8 mouse cellular contexts compared by ENCODE assay signal in the genomic region with DNA sequence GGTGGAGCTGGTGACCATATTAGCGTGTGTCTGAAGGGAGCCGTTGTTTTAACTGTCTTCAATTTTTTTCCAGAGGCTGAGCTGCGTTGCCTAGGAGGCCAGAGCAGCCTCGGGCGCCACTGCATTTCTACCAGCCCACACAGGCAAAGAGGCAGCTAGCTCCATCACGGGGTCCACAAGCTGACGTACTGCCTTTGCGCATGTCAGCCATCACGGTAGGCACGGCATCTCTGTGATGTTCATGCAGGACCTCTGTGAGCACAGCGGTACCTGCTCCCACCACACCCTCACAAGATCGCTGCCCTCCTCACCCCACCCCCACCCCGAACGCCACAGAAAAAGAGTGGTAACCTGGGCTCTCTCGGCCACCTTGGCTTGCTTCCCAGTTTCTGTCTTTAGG.
A peak's percentile ranks its signal among the peaks of the same experiment; 100 is the strongest.
DNase-seq lines count a peak whose midpoint lies in the region; ATAC-seq and TF ChIP-seq lines count a peak whose summit lies in the region.

No protein-coding gene starts in this region.

- 36% methylated on average over 15 of the region's 15 CpGs for WGBS in lung, embryonic 16.5 days

- no peak for TF ChIP-seq CTCF in left cerebral cortex, adult 2 months (IDR thresholded peaks at IDR 0.05)

- no peaks in the 10 kb centered on the region for H3K9me3 ChIP-seq in lung, embryonic 16.5 days (ENCODE audit: control insufficient read depth, low read length)

- H3K27me3 ChIP-seq in lung, embryonic 16.5 days (ENCODE audit: control insufficient read depth, insufficient read depth, low read depth, low read length) = no peaks in the 10 kb centered on the region

- peaks cover 18% of the 10 kb centered on the region for H3K4me1 ChIP-seq in lung, embryonic 16.5 days (replicated peaks; ENCODE audit: control insufficient read depth, insufficient read depth, low read length)

- no peaks in the 10 kb centered on the region for H3K36me3 ChIP-seq in lung, embryonic 16.5 days (ENCODE audit: control insufficient read depth, insufficient read depth, low read length)

- peak overlapping the region; percentile 84; the same call in 1 of the 2 replicates for H3K27ac ChIP-seq in lung, embryonic 16.5 days (ENCODE audit: low read length)
- H3K27ac ChIP-seq in left cerebral cortex, adult 2 months = peak overlapping the region; percentile 51

- H3K9ac ChIP-seq in lung, embryonic 16.5 days (ENCODE audit: low read length) = no peak overlapping the region

- no peak overlapping the region; the same call in 1 of the 2 replicates for H3K4me2 ChIP-seq in lung, embryonic 16.5 days (ENCODE audit: low read depth, low read length)

- DNase-seq in cerebellum, postnatal 14 days = peak; percentile 38 to 43
- DNase-seq in lung, adult 18-20 months = no peak
- DNase-seq in left cerebral cortex, adult 2 months (ENCODE audit: extremely low spot score in 1 of 2, low spot score in 2 of 2) = peak; percentile 48 to 62
- peak; percentile 49 to 70 for DNase-seq in thymus, adult 18-20 months
- DNase-seq in gastrocnemius, postnatal 25 days = no peak
- no peak for DNase-seq in c-Kit-positive CD71-positive TER-119-positive erythroid progenitor cells, embryonic 14.5 days (ENCODE audit: low spot score)

- ATAC-seq in cerebellum, adult (ENCODE audit: insufficient number of reproducible peaks, low FRiP score, low TSS enrichment) = no peak
- ATAC-seq in lung, embryonic 16.5 days (ENCODE audit: low read depth) = peak; percentile 10; the same call in 1 of the 2 replicates

- H3K4me3 ChIP-seq in lung, embryonic 16.5 days (ENCODE audit: low read length) = no peak overlapping the region
- no peak overlapping the region for H3K4me3 ChIP-seq in left cerebral cortex, adult 2 months

- intact Hi-C loops in left cerebral cortex, adult 2 months (cut with DNase I) = loop anchor here (5.0 kb wide), 2 partner anchors 72 to 142 kb away; a partner anchor contains a TSS

Comparison
In these comparisons a context has a peak if more than half of its experiments do, and no peak if none do; other contexts are left out.
1. DNase-seq: peak in cerebellum, postnatal 14 days (2 of 2), left cerebral cortex, adult 2 months (2 of 2) and thymus, adult 18-20 months (2 of 2); none in lung, adult 18-20 months (0 of 2), gastrocnemius, postnatal 25 days (single experiment) and c-Kit-positive CD71-positive TER-119-positive erythroid progenitor cells, embryonic 14.5 days (single experiment).